Mouse (Mus musculus): ENCODE results near the gene Arhgef25. TPM values are rescaled to one million over a fixed set of nuclear protein-coding genes. Genes with fewer than 3 reads are reported as not detected.

Gene Arhgef25
- polyA plus RNA-seq, 1 experiment from 2014 or later = 77.0 TPM

DNA sequence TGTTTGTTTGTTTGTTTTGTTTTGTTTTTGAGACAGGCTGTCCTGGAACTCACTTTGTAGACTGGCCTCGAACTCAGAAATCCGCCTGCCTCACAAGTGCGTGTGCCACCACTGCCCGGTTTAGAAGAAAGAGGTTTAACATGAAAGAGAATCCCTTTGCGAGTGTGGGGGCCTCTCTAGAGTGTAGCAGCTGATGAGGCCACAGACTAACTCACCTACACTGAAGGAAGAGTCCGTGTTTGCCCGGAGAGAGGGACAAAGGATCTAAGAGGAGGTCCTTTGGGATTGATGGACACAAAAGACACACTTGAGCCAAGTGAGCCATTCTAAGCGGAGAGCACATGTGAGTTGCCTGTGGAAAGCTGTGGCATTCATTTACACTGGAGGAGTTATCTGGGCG lies 12.6 kb downstream of the Arhgef25 start:
- Histone ChIP-seq H3K27me3 (ENCODE audit: control insufficient read depth, insufficient read depth, low read length) (peaks cover 48% of the 10 kb centered on the region), H3K9me3 (replicated peaks; ENCODE audit: control insufficient read depth, low read length) (no peaks in the 10 kb centered on the region)
- no peak for ATAC-seq (ENCODE audit: insufficient read depth, low FRiP score)

DNA sequence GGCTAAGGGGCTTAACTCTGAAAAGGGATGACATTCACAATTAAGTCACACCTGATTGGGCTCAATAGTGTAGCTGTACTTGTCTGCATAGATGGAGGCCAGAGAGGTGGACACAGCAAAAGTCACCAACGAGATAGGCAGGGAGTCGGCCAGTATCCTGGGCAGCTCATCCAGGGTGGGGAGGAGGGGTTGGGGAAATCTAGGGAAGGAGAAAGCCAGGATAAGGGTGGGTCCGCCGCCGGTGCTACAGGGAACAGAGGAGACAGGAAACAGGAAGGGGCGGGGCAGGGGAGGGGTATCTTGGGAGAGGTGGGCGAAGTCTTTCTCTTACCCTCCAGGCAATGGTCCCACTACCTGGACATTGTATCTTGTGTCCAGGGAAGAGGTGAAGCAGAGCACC lies 13.1 kb downstream of the Arhgef25 start:
- H3K9me3 ChIP-seq (replicated peaks; ENCODE audit: control insufficient read depth, low read length) = no peaks in the 10 kb centered on the region
- peaks cover 45% of the 10 kb centered on the region for H3K27me3 ChIP-seq (ENCODE audit: control insufficient read depth, insufficient read depth, low read length)
- no peak overlapping the region for H3K4me2 ChIP-seq (ENCODE audit: low read depth, low read length)
- H3K9ac ChIP-seq (ENCODE audit: low read length) = no peak overlapping the region
- no peak overlapping the region for H3K27ac ChIP-seq (ENCODE audit: low read length)
- H3K36me3 ChIP-seq (ENCODE audit: control insufficient read depth, insufficient read depth, low read length) = no peaks in the 10 kb centered on the region
- 11% methylated on average over 7 of the region's 7 CpGs for WGBS
- no peak for ATAC-seq (ENCODE audit: insufficient read depth, low FRiP score)
- no peak overlapping the region for H3K4me3 ChIP-seq (replicated peaks; ENCODE audit: low read length)
- H3K4me1 ChIP-seq (ENCODE audit: control insufficient read depth, insufficient read depth, low read length) = peaks cover 15% of the 10 kb centered on the region

More for the DNA sequence above, 12.6 kb downstream of the Arhgef25 start:
- Histone ChIP-seq H3K9ac (ENCODE audit: low read length) (no peak overlapping the region), H3K27ac (ENCODE audit: low read length) (no peak overlapping the region), H3K4me2 (ENCODE audit: low read depth, low read length) (no peak overlapping the region), H3K4me3 (replicated peaks; ENCODE audit: low read length) (no peak overlapping the region), H3K36me3 (ENCODE audit: control insufficient read depth, insufficient read depth, low read length) (no peaks in the 10 kb centered on the region), H3K4me1 (ENCODE audit: control insufficient read depth, insufficient read depth, low read length) (peaks cover 15% of the 10 kb centered on the region)
- 23% methylated on average over 9 of the region's 9 CpGs for WGBS

DNA sequence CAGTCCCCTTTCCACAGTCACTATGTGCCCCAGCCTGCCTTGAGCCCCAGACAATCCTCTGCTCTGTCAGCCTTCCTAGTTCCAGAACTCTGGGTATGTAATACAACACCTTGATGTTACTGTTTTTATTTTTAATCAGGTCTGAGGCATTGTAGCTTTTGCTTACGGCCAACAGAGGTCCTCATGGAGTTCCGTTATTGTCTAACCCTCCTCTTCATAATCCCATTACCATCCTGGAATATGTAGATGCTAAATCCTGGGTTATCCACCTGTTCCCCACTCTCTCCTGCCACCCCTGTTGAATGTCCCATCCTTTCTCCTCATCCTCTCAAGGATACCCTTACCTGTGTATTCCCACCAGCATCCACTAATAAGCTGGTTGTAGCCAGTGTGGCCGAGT lies 13.7 kb downstream of the Arhgef25 start:
- WGBS = 38% methylated on average over 3 of the region's 3 CpGs
- Histone ChIP-seq H3K4me2 (ENCODE audit: low read depth, low read length) (no peak overlapping the region), H3K27me3 (ENCODE audit: control insufficient read depth, insufficient read depth, low read length) (peaks cover 40% of the 10 kb centered on the region), H3K36me3 (ENCODE audit: control insufficient read depth, insufficient read depth, low read length) (no peaks in the 10 kb centered on the region), H3K27ac (ENCODE audit: low read length) (no peak overlapping the region), H3K4me3 (replicated peaks; ENCODE audit: low read length) (no peak overlapping the region), H3K9me3 (replicated peaks; ENCODE audit: control insufficient read depth, low read length) (no peaks in the 10 kb centered on the region), H3K4me1 (ENCODE audit: control insufficient read depth, insufficient read depth, low read length) (peaks cover 15% of the 10 kb centered on the region), H3K9ac (ENCODE audit: low read length) (no peak overlapping the region)
- ATAC-seq (ENCODE audit: insufficient read depth, low FRiP score) = no peak

DNA sequence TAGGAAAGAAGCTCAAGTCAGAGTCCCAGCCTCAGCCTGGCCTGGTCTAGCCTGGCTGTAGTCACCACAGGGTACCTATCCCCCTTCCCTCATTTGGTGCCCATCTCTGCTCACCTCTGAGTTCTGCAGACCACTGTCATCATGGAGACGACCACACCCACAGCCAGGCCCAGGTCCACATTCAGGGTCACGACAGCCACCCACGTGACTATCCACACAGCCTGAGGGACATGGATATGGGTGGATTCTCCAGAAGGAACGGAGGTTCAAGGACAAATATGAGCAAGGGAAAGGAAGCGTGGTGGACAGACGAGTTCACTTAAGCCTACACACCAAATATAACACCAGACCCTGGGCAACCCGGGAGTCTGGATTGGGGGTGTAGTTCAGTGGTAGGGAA lies 15.7 kb downstream of the Arhgef25 start:
- H3K9ac ChIP-seq (ENCODE audit: low read length) = no peak overlapping the region
- H3K4me3 ChIP-seq (replicated peaks; ENCODE audit: low read length) = no peak overlapping the region
- 81% methylated on average over 7 of the region's 7 CpGs for WGBS
- H3K9me3 ChIP-seq (replicated peaks; ENCODE audit: control insufficient read depth, low read length) = no peaks in the 10 kb centered on the region
- no peak overlapping the region for H3K27ac ChIP-seq (ENCODE audit: low read length)
- no peak overlapping the region for H3K4me2 ChIP-seq (ENCODE audit: low read depth, low read length)
- no peaks in the 10 kb centered on the region for H3K36me3 ChIP-seq (ENCODE audit: control insufficient read depth, insufficient read depth, low read length)
- peaks cover 33% of the 10 kb centered on the region for H3K27me3 ChIP-seq (ENCODE audit: control insufficient read depth, insufficient read depth, low read length)
- no peak for ATAC-seq (ENCODE audit: insufficient read depth, low FRiP score)
- peaks cover 25% of the 10 kb centered on the region for H3K4me1 ChIP-seq (ENCODE audit: control insufficient read depth, insufficient read depth, low read length)

DNA sequence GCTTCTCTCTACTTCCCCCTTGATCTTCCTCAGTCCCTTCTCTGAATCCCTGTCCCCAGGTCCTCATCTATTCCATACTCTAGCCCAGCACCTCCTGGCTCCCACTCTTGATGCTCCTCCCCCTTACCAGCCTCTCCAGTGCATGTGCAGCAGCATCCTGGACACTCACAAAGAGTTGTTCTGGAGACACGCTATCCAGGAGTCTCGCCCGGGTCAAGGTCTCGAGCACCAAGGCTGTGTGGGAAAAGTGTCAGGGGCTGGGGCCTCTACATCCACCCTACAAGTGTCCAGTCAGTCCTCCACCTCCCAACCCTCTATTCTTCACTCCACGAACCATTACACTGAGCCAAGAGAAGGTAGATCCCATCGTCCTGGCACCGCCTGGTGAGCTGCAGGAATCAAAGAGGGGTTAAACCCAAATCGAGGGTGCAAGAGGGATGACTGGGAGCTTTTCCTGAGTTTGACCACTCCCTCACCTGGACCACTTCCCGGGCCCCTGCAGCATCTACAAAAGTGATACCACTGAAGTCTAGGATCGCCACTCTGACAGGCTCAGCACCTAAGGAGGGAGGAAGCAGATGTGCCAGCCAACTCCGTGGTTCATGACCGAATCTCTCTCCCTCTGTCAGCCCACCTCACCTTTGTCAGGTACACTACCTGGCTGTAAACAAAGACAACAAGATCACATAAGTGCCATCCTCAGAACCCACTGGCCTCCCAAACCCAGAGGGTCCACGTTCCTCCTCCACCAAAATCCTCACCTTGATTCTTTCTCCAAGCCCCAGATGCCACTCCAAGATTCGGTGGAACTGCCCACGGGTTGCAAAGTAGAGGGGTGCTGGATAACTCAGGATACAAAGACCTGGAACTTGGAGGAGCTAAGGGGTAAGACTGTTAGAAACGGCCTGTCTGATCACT lies 16.5 kb downstream of the Arhgef25 start:
- Histone ChIP-seq H3K36me3 (ENCODE audit: control insufficient read depth, insufficient read depth, low read length) (no peaks in the 10 kb centered on the region), H3K4me2 (ENCODE audit: low read depth, low read length) (no peak overlapping the region)

DNA sequence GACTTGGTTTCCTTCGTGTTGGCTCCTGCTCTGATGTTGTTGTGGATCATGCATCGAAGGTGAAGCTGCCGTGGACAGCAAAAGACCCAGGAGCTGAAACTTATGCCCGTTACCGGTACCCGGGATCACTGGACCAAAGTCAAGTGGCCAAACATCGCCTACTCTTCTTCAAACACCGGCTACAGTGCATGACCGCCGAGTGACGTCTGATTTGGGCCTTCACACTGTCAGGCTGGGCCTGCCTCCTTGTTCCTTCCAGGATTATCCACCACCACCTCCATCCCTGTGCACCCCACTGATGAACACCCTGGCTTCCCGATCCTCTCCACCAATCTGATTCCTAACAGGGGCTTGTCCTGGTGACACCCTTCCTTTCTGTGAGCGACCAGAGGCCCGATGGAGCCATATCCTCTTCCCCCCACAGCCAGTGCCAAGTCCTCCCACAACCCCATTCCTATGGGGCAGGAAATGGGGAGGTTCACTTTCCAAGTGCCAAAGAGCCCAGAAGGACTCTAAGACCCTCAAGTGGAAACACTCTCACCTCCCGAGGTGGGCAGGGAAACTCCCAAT lies 18.2 kb downstream of the Arhgef25 start:
- Histone ChIP-seq H3K27me3 (ENCODE audit: control insufficient read depth, insufficient read depth, low read length) (peaks cover 35% of the 10 kb centered on the region), H3K4me1 (ENCODE audit: control insufficient read depth, insufficient read depth, low read length) (peaks cover 18% of the 10 kb centered on the region), H3K36me3 (ENCODE audit: control insufficient read depth, insufficient read depth, low read length) (no peaks in the 10 kb centered on the region), H3K9me3 (replicated peaks; ENCODE audit: control insufficient read depth, low read length) (no peaks in the 10 kb centered on the region), H3K27ac (ENCODE audit: low read length) (no peak overlapping the region), H3K4me3 (replicated peaks; ENCODE audit: low read length) (no peak overlapping the region), H3K9ac (ENCODE audit: low read length) (no peak overlapping the region), H3K4me2 (ENCODE audit: low read depth, low read length) (no peak overlapping the region)
- no peak for ATAC-seq (ENCODE audit: insufficient read depth, low FRiP score)
- 82% methylated on average over 15 of the region's 15 CpGs for WGBS

More for the DNA sequence above, 16.5 kb downstream of the Arhgef25 start:
- no peak for ATAC-seq (ENCODE audit: insufficient read depth, low FRiP score)
- no peak overlapping the region for H3K9ac ChIP-seq (ENCODE audit: low read length)
- WGBS = 78% methylated on average over 16 of the region's 16 CpGs
- peaks cover 21% of the 10 kb centered on the region for H3K4me1 ChIP-seq (ENCODE audit: control insufficient read depth, insufficient read depth, low read length)
- H3K27me3 ChIP-seq (ENCODE audit: control insufficient read depth, insufficient read depth, low read length) = peaks cover 27% of the 10 kb centered on the region
- H3K9me3 ChIP-seq (replicated peaks; ENCODE audit: control insufficient read depth, low read length) = no peaks in the 10 kb centered on the region
- no peak overlapping the region for H3K27ac ChIP-seq (ENCODE audit: low read length)
- no peak overlapping the region for H3K4me3 ChIP-seq (replicated peaks; ENCODE audit: low read length)

DNA sequence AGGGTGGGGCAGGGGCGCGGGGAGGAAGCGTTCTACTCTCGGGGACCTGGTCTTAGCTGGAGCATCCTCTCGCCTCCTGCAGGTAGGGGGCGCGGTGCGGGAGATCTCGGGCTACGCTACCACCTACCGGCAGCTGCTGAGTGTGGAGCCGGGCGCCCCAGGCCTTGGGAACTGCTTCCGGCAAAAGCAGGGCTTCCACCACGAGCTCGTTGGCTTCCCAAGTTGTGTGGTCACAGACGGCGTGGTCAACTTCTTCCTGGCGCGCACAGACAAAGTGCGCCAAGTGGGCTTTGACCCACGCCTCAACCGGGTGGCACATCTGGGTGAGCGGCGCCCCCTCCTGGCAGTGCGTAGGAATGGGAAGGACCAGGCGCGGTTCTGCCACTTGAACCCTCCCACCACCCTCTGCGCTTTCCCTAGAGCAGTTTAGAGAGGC lies 19.0 kb downstream of the Arhgef25 start:
- no peak overlapping the region for H3K27ac ChIP-seq (ENCODE audit: low read length)
- H3K4me3 ChIP-seq (replicated peaks; ENCODE audit: low read length) = peak overlapping the region; percentile 42
- peaks cover 39% of the 10 kb centered on the region for H3K27me3 ChIP-seq (ENCODE audit: control insufficient read depth, insufficient read depth, low read length)
- peaks cover 18% of the 10 kb centered on the region for H3K4me1 ChIP-seq (ENCODE audit: control insufficient read depth, insufficient read depth, low read length)
- peak overlapping the region; percentile 28; the same call in 1 of the 2 replicates for H3K9ac ChIP-seq (ENCODE audit: low read length)
- peak; percentile 66 for ATAC-seq (ENCODE audit: insufficient read depth, low FRiP score)
- H3K4me2 ChIP-seq (ENCODE audit: low read depth, low read length) = peak overlapping the region; percentile 69
- WGBS = 2% methylated on average over 28 of the region's 29 CpGs
- H3K9me3 ChIP-seq (replicated peaks; ENCODE audit: control insufficient read depth, low read length) = no peaks in the 10 kb centered on the region
- no peaks in the 10 kb centered on the region for H3K36me3 ChIP-seq (ENCODE audit: control insufficient read depth, insufficient read depth, low read length)

DNA sequence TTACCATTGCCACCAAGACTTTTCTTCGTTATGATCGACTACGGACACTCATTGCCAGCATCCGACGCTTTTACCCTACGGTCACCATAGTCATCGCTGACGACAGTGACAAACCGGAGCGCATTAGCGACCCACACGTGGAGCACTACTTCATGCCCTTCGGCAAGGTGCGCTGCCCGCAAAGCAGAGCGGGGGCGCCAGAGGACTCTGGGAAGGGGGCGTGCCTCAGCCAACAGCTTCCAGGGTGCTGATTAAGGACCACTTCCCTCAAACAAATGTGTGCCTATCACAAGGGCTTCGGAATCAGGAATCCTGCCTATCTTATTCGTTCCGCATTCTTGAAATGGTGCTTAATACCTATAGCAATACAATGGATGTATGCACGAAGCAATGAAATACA lies 19.9 kb downstream of the Arhgef25 start:
- H3K4me1 ChIP-seq (ENCODE audit: control insufficient read depth, insufficient read depth, low read length) = peaks cover 24% of the 10 kb centered on the region
- no peak for ATAC-seq (ENCODE audit: insufficient read depth, low FRiP score)
- H3K27ac ChIP-seq (ENCODE audit: low read length) = no peak overlapping the region
- H3K9me3 ChIP-seq (replicated peaks; ENCODE audit: control insufficient read depth, low read length) = no peaks in the 10 kb centered on the region
- no peak overlapping the region for H3K9ac ChIP-seq (ENCODE audit: low read length)
- 10% methylated on average over 22 of the region's 22 CpGs for WGBS
- peak overlapping the region; percentile 69 for H3K4me2 ChIP-seq (ENCODE audit: low read depth, low read length)
- peak overlapping the region; percentile 42 for H3K4me3 ChIP-seq (replicated peaks; ENCODE audit: low read length)
- peaks cover 39% of the 10 kb centered on the region for H3K27me3 ChIP-seq (ENCODE audit: control insufficient read depth, insufficient read depth, low read length)
- no peaks in the 10 kb centered on the region for H3K36me3 ChIP-seq (ENCODE audit: control insufficient read depth, insufficient read depth, low read length)

DNA sequence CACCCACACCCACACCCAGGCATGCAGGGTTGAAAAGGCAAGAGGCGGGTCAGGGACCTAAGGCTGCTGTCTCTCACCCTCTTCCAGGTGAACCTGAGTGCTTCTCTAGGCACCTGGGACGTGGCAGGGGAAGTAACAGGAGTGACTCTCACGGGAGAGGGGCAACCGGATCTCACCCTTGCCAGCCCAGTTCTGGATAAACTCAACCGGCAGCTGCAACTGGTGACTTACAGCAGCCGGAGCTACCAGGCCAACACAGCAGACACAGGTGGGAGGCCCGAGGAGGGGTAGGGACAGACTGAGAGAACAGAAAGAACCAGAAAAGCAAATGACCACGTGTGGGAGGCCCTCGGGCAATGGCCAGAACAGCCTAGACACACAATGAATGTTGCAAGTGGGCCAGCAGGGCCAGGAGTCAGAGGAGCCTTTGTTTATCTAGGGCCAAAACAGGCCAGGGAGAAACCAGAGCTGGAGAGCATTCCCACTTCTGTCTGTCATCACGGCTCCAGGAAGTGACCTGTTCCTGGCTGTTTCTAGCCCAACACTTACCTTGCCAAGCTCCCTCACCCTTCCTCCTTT lies 22.2 kb downstream of the Arhgef25 start:
- no peaks in the 10 kb centered on the region for H3K36me3 ChIP-seq (ENCODE audit: control insufficient read depth, insufficient read depth, low read length)
- H3K4me2 ChIP-seq (ENCODE audit: low read depth, low read length) = peak overlapping the region; percentile 100
- H3K9me3 ChIP-seq (replicated peaks; ENCODE audit: control insufficient read depth, low read length) = no peaks in the 10 kb centered on the region
- ATAC-seq (ENCODE audit: insufficient read depth, low FRiP score) = no peak
- H3K27ac ChIP-seq (ENCODE audit: low read length) = peak overlapping the region; percentile 86
- H3K4me1 ChIP-seq (ENCODE audit: control insufficient read depth, insufficient read depth, low read length) = peaks cover 29% of the 10 kb centered on the region
- H3K4me3 ChIP-seq (replicated peaks; ENCODE audit: low read length) = peak overlapping the region; percentile 59
- WGBS = 33% methylated on average over 10 of the region's 10 CpGs
- peaks cover 39% of the 10 kb centered on the region for H3K27me3 ChIP-seq (ENCODE audit: control insufficient read depth, insufficient read depth, low read length)
- H3K9ac ChIP-seq (ENCODE audit: low read length) = peak overlapping the region; percentile 86; the same call in 1 of the 2 replicates
